Mouse (Mus musculus): ENCODE results near the gene Pde4d.
A peak's percentile ranks its signal among the peaks of the same experiment; 100 is the strongest.

Pde4d gene

GRCm38 (mm10) chr13:109519485-109519884 lies 1069.7 kb downstream of the Pde4d start:
- peak; percentile 13 for DNase-seq (ENCODE audit: low spot score)

- no peak for DNase-seq (ENCODE audit: low spot score)
These were observed 1070.4 kb downstream of the Pde4d start for GRCm38 (mm10) chr13:109519966-109520646.

DNA sequence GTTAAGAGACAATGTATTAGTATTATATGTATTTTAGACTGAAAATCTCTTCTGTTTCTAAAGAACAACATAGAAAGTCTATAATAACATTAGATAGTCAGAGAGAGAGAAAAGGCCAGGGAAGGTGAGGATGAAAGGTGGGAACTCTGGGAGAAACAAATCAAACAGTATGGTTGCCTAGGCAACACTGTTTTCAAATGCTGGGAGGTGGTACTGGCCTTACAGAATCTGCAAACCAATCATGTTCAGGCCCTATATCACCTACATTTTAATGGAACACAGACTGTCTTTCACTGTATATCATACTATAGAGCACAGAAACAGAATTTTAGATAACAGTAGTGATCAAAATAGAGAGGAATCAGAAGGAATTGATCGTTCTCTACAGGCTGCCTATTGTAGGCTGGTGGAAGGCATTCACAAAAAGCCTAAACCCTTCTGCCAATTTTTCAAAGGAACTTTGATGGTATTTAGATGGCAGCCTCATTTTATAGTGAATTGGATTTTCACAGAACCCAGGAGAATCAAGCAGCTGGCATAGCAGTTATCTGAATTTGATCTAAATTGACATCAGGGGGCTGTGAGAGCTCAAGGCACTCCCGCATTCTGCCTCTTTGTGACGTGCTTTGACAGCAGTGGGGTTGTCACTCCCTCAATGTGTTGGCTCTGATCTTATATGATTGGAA lies 1084.2 kb downstream of the Pde4d start:
- DNase-seq (ENCODE audit: low spot score), result no peak

GRCm38 (mm10) chr13:109534709-109535284 lies 1085.0 kb downstream of the Pde4d start:
- no peak for DNase-seq (ENCODE audit: low spot score)

GRCm38 (mm10) chr13:109536636-109537035 lies 1086.9 kb downstream of the Pde4d start:
- DNase-seq (ENCODE audit: low spot score), result no peak

GRCm38 (mm10) chr13:109539371-109539770 lies 1089.6 kb downstream of the Pde4d start:
- DNase-seq (ENCODE audit: low spot score), result no peak

GRCm38 (mm10) chr13:109544646-109545045 lies 1094.9 kb downstream of the Pde4d start:
- DNase-seq (ENCODE audit: low spot score), result no peak

- no peak for DNase-seq (ENCODE audit: low spot score)
These were observed 1096.6 kb downstream of the Pde4d start for GRCm38 (mm10) chr13:109546337-109546736.

GRCm38 (mm10) chr13:109547006-109547587 lies 1097.3 kb downstream of the Pde4d start:
- no peak for DNase-seq (ENCODE audit: low spot score)

- DNase-seq (ENCODE audit: low spot score), result peak; percentile 64
These were observed 1098.0 kb downstream of the Pde4d start for GRCm38 (mm10) chr13:109547700-109548099.

DNA sequence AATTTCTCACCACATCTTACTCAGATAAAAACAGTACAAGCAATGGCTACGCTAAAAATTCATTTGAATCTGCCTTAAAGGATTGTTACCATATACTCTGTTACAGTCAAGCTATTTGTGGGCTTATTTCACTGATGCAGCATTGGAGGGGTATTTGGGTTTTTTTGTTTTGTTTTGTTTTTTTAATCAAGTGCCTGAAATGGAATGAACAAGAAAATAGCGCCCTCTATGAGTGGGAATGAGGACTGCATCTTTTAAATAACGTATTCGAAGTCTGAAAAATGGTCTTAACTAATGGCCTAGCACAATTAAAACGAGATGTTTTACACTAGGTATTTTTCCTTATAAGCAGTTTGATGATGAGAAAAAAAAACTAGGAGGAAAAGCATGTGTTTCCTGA lies 1098.5 kb downstream of the Pde4d start:
- DNase-seq (ENCODE audit: low spot score), result no peak

DNA sequence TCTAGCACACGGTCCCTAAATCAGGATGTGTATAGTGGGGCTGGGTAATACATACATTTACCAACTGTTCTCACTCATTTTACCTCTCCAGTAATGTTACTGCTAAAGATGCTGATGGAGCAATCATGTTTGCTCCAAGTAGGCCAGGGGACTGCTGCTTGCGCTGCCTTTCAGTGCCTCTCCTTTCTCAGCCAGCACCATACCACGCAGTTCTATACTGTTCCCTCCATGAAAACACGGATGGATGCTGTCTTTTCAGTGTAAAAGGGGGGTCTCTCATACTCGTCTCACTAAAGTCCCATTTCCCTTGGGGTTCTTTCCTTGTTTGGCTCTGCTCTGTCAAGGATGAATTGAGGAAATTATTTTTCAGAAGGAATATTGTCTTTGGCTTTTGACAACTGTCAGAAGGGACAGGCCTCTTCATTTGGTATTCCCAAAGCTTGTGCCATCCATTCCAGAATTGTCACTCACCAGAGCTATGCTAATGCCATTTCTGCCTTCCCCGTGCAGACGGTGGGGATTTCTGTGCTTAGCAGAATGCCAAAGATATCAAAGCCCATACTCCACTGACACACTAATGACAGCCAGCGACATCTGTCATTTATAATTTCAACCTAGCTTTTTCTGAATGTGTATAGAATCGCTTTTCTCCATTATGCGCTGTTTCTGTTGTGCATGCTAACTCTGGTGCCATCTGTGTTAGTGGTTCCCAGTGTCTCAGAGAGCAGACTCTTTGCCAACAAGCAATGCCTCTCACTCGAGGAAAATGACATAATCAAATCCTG lies 1099.2 kb downstream of the Pde4d start:
- no peak for DNase-seq (ENCODE audit: low spot score)

DNA sequence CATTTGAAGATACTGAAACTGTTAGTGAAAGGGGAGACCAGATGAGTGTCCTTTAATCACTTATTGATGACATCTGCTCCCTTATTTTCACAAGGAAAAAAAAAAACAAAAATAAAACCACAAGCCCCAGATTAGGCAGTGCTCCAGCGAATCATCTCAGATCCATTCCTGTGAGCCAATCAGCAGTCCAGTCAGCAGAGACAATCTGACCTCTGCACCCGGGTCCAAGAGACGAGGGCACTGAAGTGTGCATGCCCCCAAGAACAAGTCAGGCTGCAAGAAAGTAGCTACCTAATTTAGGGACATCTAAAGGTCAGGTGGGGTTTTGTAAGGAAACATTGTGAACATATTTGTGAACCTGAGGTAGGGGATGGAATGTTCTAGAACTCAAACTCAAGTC lies 1102.1 kb downstream of the Pde4d start:
- DNase-seq (ENCODE audit: low spot score), result no peak

- no peak for DNase-seq (ENCODE audit: low spot score)
These were observed 1105.8 kb downstream of the Pde4d start for GRCm38 (mm10) chr13:109555513-109555912.

GRCm38 (mm10) chr13:109556853-109557252 lies 1107.1 kb downstream of the Pde4d start:
- no peak for DNase-seq (ENCODE audit: low spot score)

DNA sequence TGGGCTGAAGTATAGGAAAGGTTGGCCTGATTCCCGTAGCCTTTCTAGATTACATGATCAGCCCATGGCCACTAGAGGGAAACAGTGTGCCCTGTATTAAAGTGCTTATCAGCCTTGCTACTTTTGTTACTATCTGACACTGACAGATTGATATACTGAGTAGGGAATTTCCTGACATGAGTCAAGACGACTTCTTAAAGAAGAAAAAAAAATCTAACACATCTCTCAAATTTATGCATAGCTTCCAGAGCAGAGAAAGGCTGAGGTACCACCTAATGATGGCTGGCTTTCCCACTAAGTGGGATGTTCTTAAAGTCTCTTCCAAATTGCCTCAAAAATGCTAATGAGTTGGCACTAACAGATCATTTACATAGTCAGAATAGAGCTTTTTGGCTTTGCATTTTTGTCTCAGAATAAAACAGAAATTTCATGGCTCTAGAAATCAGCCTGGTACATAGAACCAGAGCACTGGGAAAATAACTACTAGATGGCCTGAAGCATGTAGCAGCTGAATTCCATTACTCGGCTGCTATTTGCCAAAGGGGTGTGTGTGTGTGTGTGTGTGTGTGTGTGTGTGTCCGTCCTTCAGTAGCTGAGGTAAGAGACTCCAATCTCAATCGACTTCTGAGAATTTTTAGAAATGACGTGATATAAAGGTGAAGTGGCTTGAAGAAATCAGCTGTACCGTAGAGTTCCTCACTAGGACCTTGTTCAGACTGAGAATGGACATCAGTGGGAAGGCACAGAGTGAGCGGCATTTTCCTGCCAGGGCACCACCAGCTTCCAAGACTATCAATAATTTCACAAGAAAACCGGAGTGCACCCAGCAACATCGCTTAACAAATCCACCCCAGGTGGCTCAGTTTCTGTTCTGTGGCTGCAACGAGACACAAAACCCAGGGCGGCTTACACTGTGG lies 1108.9 kb downstream of the Pde4d start:
- DNase-seq (ENCODE audit: low spot score), result peak; percentile 18

- no peak for DNase-seq (ENCODE audit: low spot score)
These were observed 1110.5 kb downstream of the Pde4d start for GRCm38 (mm10) chr13:109560261-109560660.

DNA sequence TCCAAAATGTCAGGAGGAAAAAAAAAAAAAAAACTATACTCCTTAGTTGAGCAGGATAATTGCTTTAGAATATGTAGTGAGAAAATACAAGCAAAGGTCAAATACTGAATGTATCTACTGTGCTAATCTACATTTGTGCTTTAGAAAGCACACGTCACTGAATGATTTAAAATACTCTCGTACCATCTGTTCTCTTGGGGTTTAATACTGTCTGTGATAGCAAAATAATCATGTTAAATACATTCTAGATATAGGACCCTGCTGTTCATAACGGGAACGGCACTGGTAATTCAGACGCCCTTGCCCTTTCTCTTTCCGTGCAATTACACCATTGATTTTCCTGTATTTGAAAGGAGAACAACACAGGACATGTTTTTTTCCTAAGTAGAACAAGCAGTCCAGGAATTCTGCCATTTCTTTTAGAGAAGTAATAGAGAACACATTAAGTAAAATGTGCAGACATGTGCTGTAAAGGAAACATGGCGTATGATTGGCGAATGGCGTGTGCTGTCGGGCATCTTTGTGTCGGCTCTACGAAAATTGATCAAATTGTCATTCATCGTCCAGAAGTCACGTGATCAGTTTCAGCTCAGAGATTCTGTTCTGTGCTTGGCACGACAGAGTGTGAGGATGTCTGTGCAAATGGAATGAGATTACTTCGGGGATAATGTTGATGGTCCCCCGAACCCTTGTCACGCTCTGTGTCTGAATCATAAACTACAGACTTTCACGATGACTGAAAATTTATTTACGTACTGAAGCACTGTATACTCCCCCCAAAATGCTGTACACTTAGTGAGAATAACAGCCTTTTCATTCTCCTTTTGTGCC lies 1119.1 kb downstream of the Pde4d start:
- no peak for DNase-seq (ENCODE audit: low spot score)

- no peak for DNase-seq (ENCODE audit: low spot score)
These were observed 1119.7 kb downstream of the Pde4d start for GRCm38 (mm10) chr13:109569491-109569890.

DNA sequence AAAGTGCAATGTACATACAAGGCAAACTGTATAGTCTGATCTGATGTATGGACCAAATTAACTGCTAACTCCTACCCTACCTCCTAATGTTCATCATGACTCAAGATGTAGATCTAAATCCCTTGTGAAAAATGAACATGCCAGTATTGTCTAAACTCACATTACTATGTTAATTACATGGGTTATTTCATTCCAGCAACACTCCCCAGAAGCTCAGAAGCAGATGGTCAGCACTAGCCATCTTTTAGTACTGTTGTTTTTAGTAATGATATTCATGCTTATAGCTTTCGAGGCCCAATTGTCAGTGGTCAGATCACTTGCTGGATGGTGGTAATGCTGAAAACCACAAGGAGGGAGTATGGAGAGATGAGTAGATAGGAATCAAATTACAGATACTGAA lies 1127.0 kb downstream of the Pde4d start:
- no peak for DNase-seq (ENCODE audit: low spot score)
